Mouse (Mus musculus) kidney, adult 2 months (tissue): ENCODE measurements around the gene Glis3.

Experiments used
- CTCF ChIP-seq: fragments of 200-500 bp; conservative IDR thresholded peaks from 2 replicates; pipeline ENCODE4 v1.5.1; 2011; ENCODE audit warnings: low read depth, mild to moderate bottlenecking, control low read depth, low read length, moderate library complexity, mixed read lengths; ENCODE audit not compliant: insufficient read depth, insufficient read length
- POLR2A ChIP-seq: fragments of 200-500 bp; IDR thresholded peaks from one replicate; pipeline ENCODE4 v1.6.1; 2011; ENCODE audit warnings: low read depth, low read length, control low read depth

- TF ChIP-seq POLR2A (no peak), CTCF (no peak)
Observed at GRCm38 (mm10) chr19:28266850-28267249, 413.0 kb downstream of the Glis3 start.
